Mouse (Mus musculus) thymus, postnatal 4 days (tissue): Measurements from ENCODE around the gene Dtx2.

ENCODE experiments used
- DNase-seq: peaks from one replicate; pipeline ENCODE4 v3.0.0; 2021

Dtx2 gene

DNA sequence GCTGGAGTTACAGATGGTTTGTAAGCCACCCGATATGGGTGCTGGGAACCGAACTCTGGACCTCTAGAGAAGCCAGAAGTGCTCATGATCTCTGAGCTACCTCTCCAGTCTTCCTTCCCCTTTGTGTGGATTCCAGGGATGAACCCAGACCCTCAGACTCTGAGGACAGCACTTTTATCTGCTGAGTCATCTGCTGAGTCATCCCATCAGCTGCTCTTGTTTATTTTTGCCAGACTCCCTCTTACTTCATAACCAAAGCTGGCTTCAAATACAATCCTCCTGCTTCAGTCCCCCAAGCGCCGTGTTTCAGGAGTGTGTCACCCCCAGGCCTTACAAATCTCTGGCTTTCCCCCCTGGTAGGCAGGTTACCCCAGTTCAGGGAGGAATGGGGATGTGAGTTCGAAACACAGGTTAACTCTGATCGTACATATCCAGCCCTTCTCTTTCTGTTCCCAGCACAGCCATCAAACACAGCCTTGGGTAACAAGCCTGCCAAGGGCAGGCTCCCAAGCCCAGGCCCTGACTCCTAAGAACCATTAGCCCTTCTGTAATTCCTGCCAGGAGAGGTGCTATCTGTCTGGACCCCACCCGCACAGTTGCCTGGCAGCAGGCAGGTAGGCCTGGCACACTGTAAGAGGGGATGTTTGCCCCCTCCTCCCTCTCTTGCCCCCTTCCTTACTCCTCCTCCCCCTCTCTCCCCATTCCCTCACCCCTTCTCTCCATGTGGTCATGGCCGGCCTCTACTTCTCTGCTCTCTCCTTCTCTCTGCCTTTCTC, 18.5 kb upstream of the Dtx2 start:
- no peak for DNase-seq

DNA sequence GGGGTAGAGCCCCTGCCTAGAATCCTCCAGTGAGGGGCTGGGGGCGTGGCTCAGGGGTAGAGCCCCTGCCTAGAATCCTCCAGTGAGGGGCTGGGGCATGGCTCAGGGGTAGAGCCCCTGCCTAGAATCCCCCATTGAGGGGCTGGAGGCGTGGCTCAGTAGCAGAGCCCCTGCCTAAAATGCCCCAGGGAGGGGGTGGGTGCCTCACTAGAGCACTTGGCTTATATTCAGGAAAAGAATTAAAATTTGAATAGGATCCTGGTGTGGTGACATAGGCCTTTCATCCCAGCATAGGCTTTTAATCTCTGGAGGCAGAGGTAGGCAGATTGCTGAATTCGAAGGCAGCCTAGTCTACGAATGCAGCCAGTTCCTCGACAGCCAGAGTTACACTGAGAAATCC, 15.2 kb upstream of the Dtx2 start:
- no peak for DNase-seq

DNA sequence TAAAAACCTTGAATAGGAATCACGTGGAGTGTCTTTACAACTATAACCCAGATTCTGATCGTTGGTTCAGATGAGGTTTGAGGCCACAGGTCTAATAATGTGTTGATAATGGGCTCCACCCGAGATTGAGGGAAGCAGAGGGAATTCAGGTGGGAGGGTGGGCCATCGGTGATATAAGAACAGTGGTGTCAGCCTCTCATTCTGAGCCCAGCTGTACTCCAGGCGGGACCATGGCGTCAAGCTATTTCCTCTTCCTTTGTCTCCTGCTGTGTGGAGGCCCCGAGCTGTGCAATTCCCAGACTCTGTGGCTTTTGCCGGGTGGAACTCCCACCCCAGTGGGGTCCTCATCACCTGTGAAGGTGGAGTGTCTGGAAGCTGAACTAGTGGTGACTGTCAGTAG, 14.7 kb upstream of the Dtx2 start, which contains the start of gene Zp3:
Zp3 (plus strand) TSS at position 196 of the 400 bp plus-strand sequence.
- DNase-seq, result no peak

DNA sequence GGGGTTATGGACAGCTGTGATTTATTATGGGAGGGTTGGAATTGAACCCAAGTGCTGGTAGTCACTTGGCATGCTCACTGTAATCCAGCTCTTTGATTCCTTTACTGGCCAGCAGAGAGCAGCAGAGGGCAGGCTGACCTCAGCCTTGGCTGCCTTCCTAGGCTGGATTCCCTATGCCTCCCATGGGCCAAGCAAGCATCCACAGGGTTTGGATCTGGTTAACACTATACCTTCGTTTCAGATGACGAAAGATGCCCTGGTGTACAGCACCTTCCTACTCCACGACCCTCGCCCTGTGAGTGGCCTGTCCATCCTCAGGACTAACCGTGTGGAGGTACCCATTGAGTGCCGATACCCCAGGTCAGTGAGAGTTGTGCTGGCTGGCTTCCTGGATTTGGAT, 12.2 kb upstream of the Dtx2 start:
- DNase-seq, result peak; percentile 63

DNA sequence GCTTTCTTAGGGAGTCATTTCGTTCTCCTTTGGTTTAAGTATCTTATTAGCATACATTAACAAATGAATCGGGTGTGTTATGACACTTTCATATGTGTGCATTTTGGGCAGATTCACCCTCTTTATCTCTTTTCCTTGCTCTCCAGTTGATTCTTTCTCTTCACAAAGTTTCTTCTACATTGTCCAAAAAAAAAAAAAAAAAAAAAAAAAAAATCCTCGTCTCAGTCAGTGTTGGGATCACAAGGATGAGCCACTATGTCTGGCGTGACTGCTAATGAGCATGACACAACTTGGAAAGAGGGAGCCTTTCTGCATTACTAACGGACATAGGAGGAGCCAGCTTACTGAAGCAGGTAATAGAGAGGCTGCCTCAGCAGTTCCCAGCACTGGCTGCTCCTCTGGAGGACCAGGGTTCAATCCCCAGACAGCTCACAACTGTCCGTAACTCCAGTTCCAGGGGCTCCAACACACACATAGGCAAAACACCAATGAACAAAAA, 10.0 kb upstream of the Dtx2 start:
- DNase-seq, result no peak

DNA sequence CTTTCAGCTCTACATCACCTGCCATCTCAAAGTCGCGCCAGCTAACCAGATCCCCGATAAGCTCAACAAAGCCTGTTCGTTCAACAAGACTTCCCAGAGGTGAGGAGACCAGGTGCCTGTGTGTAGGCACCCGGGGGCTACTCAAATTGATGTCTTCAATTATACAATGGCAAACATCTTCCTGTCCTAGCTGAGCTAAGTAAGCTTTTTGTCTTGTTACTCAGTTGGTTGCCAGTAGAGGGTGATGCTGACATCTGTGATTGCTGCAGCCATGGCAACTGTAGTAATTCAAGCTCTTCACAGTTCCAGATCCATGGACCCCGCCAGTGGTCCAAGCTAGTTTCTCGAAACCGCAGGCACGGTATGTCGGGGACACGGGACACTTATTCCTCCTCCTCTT, 7.4 kb upstream of the Dtx2 start:
- DNase-seq, result no peak

DNA sequence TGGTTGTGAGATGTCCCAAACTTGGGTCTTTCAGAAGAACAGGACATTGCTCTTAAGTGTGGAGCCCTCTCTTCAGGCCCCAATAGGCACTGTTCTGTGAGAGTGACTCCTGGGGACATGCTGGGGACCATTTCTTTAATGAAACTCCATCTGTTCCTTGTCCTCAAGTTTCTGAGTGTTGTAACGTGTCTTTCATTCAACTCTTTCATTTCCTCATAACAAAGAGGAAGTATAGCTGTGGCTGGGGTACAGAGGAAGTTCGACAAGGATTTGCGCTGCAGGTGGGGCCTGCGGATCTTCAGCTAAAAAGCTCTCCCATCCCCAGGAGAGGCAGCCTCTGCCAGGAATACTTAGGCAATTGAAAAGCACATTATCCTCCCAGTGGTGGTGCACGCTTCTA, 4.0 kb upstream of the Dtx2 start:
- peak; percentile 41 for DNase-seq

DNA sequence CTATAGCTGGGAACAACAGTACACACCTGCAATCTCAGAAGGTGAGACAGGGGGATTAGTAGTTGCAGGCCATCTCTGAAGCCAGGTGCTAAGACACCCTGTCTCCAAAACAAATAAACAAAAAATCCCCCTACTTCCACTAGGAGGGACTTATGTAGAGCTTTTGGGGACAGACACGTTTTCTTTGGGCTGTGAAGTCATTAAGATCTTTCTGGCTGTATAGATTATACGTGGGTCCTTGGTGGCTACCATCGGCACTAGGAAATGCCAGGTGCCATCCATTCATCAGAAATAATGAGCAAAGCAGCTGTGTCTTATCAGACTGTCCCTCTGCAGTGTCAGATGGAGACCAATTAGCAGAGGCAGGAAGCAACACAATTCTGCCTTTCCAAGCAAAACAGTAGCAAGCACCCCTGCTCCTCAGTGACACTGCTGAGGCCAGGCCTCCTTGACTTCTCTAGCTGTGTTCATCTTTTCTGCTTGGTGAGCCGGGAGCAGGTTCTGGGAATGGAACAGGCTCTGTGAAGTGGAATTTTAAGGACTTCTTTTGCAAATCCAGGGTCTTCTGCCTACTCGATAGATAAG, 1.1 kb upstream of the Dtx2 start:
- DNase-seq, result no peak

DNA sequence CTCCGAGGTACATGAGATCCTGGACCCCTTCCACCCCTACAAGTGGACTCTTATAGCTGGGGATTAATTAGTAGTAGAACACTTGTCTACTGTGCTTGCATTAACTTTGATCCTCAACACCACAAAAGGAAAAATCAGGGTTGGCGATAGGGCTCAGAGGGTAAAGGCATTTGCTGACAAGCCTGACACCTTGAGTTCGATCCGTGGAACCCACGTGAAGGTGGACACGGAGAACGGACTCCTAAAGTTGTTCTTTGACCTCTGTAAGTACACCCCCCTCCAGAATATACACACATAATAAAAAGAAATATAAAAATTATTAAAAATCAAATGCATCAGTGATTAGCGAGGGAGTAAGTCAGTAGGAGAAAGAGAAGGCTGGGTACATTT, 270 bp upstream of the Dtx2 start:
- no peak for DNase-seq

DNA sequence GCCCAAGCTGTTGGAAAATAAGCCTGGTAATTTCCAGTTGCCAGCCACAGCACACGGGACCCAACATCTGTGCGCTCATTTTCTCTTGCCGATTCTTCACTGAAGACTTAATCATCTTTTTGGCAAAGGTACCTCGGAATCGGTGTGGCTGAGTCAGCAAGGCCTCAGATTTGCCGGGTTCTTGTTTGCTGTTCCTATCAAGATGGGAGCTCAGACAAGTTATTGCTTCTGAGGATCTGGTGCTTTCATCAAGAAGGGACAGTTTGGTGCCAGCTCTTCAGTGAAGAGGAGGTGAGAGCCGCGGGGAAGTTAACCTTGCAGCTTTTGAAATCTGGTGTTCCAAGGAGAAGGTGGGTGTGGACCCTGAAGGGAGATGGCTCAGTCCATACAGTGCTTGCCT, 1.6 kb downstream of the Dtx2 start:
- DNase-seq, result no peak

DNA sequence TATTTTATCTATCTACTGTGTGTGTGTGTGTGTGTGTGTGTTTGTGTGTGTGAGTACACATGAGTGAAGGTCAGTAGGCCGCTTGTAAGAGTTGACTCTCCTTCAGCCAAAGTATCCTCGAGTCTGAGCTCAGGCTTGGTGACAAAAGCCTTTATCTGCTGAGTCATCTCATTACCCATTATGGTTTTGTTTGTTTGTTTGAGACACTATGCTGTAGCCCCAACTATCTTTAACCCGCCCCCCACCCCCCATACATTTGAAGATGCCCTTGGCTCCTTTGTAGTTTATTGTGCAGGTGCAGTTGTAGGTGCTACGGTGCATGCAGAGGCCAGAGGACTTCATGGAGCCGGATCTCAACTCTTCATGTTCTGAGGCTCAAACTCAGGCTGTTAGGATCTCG, 6.6 kb downstream of the Dtx2 start:
- DNase-seq, result no peak

DNA sequence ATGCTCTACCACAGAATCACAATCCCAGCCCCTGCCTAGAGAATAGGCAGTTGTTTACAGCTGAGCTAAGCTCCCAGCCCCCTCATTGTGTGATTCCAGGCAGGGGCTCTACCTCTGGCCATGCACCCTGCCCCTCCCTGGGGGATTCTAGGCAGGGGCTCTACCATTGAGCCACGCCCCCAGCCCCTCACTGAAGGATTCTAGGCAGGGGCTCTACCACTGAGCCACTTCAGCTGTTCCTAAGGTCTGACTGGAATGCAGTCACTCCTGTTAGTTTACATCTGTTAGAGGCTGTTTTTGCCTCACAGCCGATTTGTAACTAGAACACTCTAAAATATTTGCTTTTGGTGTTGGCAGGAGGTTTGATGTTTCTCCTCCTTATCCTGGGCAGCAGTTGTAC, 7.7 kb downstream of the Dtx2 start:
- DNase-seq, result no peak

DNA sequence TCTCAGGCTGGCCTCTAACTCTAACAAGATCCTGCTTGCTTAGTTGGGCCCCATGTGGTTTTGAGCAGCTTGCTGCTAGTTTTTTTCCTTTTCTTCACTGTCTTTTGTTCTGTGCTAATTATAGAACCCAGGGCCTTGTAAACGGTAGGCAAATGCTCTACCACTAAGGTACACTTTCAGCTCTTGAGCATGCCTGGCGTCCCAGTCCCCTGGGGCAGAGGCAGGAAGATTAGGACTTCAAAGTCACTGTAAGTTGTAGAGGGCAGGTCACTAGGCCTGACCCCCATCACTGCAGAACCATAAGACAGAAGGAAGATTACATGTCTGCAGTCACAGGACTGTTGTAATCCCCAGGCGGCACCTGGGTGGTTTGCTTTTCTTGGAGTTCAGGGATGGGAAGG, 8.2 kb downstream of the Dtx2 start:
- DNase-seq, result peak; percentile 55

DNA sequence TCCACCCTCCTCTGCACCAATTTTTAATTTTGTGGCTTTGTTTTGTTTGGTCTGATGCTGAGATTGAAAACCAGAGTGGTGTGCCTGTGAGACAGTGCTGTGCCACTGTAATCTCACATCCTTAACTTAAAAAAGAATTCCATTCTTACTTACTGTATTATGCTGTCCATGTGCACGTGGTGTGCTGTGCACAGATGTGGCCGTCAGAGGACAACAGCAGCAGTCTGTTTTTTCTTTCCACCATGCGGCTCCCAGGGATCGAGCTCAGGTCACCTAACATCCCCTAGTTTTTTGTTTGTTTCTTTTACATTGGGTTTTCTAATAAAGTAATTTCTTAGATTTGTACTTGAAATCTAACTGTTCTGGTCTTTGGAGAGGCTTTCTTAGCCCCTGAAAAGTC, 9.9 kb downstream of the Dtx2 start:
- DNase-seq, result no peak

DNA sequence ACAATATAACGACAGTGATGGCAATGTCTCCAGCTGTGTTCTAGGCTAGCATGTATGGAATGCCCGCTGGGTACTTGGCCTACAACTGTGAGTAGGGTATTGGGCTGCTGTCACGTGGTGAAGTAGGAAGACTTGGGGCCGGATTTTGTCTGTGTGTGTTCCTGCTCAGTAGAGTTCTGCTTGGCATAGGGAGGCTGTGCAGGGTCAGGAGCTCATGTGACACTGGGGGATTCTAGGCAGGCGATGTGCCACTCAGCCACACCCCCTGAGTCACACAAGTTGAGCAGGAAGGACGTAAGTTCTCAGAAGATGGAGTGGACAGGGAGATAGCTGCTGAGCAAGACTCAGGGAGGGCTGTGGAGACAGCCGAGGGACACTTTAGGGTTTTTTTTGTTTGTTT, 13.1 kb downstream of the Dtx2 start:
- no peak for DNase-seq

DNA sequence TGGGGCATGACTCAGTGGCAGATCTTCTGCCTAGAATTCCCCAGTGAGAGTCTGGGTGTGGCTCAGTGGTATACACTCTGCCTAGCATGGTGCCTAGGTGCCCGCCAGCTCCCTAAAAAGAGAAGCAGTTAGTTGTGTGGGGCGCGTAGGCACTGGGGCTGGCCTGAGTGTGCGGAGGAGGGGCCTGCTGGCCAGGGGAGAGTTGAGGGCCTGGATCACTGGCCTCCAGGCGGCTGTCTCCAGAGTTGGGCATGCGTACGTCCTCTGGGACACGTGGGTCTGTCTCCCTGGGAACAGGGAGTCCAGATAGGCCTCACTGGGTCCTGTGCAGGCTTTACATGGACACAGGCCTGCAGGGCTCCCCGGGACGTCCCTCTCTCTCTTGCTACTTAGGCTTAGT, 20.3 kb downstream of the Dtx2 start:
- DNase-seq, result no peak

DNA sequence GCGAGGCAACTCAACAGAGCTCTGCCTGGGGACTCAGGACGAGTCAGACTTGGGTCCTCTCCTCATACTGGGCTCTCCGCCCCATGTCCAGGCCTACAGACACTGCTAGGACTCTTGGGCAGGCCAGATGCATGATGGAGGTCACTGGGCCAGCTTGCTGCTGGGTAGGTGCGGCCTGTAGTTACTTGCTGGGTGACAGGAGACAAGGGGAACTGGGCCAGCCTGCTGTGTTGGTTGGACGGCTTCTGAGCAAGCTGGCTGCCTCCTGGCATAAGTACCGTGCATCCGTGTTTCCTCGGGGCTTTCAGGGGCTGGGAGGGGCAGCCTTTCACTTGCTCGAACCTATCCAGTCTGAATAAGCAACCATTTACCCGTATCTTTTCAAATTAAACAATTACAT, 21.0 kb downstream of the Dtx2 start:
- no peak for DNase-seq

DNA sequence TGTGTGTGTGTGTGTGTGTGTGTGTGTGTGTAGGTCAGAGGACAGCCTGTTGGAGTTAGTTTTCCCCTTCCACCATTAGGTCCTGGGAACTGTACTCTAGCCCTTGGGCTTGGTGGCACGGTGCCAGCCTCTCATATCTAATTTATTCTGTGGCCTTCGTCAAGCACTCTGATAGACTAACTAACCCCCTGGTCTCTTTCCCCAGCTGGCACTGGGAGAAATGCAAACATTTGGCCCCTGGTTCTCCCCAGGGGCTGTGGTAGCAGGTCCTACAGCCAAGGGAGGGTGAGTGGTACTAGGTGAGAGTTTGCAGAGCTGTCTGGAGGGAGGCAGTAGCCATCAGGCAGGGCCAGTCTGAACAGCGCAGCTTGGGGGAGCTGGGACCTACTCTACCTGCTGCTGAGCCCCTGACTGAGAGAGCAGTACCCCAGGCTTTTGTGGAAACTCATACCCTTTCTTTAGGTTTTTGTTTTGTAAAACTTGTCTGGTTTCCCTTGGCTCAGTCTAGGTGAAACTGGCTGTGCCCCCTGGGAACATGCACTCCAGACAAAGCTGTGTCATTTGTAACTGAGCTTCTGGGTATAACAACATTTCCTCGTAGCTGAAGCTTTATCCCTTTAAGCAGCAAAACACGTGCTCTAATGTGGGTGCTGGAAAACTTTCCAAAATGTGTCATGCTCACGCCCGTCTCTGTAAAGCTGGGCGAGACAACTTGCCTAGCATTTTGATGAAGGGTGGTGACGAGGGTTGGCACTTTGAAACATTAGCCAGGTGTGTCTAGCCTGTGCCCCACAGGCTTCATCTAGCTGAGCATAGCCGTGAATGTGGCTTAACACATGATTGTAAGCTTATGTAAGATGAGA, 21.6 kb downstream of the Dtx2 start:
- DNase-seq, result no peak

DNA sequence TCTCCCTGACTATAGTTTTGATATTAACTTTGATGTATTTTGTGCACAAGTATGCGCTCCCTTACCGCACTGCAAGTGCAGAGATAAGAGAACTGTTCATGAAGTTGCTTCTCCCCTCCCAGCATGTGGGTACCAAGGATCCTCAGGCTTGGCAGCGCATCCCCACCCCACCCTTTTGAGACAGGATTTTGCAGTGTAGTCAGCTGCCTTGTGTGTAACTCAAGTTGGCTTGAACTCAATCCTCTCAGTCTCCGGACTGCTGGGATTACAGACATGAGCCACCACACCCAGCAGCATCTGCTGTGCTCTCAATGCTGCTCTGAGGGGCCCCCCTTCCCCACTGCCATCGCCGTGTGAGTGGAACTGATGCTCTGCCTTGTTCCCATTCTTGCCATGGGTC, 22.7 kb downstream of the Dtx2 start:
- DNase-seq, result no peak

DNA sequence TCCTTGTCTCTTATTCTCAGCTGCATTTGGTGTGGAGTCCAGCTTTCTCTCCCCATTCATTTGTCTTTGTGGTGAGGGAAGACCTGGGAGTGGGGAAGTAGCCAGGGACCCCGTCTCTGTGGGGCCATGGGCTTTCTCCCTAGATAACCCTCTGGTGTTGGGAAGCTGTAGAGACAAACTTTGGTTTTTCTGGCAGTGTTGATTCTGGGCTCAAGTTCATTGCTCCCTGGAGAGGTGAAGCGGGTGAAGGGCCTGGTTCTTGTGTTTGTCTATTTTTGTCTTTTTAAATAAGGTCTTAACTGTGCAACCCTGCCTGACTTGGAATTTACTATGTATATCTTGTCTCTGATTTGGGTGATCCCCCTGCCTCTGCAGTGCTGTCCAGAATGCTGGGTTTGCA, 24.1 kb downstream of the Dtx2 start:
- DNase-seq, result no peak

DNA sequence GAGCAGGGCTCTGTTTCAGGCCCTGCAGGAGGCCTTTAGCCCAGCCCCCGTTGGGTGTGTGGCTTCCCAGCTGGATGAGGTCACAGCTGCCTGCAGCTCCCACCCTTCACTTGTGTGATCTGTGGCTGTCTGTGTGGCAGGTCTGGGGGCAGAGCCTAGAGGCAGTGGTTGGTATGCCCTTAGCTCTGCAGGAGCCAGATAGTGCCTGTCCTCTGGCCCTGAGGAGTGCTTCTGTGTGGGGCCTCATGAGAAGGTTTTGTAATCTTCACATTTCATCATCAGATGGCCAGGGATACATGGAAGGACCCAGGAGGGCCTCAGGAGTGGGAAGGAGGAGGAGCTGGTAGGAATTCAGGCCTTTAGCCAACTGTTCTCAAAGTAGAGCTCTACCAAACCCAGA, 25.3 kb downstream of the Dtx2 start:
- peak; percentile 41 for DNase-seq

DNA sequence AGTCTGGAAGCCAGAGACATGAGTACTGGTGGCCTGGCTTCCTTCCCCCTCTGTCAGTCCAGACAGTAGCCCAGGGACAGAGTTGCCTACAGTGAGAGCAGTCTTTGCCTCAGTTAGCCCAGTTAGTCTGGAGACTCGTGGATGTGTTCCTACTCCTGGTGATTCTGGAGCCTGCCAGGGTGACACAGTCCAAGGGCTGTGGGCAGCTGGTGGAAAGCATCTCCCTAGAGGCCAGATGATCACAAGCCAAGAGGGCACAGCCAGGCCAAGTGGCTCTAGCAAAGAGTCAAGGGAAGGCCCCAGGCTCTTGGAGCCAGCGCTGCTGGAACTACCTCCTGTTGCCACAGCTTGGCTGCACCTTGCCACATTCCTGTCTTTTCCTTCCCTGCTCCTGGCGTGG, 31.1 kb downstream of the Dtx2 start:
- DNase-seq, result no peak

DNA sequence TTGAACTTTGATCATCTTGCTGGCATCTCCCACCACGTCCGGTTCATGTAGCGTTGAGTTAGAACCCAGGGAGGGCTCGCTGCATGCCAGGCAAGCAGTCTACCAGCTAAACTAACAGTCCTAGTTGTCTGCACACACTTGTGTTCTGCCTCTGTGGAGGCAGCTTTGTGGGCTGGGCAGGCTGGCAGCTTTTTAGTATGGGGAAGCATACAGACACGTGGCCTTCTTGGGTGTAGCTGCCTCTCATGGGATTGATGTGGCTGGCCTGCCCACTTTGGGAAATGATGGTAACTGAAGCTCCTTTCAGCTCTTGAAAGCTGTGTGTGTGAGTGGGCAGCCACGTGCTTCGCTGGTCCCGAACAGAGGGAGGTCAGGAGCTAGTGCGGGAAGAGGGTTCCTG, 32.3 kb downstream of the Dtx2 start:
- no peak for DNase-seq
